Mouse (Mus musculus) stomach, embryonic 14.5 days (tissue): Measurements from ENCODE around the gene Atg16l2. TPM values are rescaled to one million over a fixed set of nuclear protein-coding genes. Genes with fewer than 3 reads are reported as not detected.

Source experiments
- ATAC-seq: fragments of 200-750 bp; cut with Nextera tagmentation; 2 replicates; pipeline ENCODE4 v1.8.0; 2017; ENCODE audit warnings: low read depth, moderate TSS enrichment; ENCODE audit not compliant: insufficient number of reproducible peaks, insufficient read depth, low FRiP score
- H3K27ac ChIP-seq: fragments of 300-500 bp; sonication (generic); 2 replicates; pipeline ENCODE4 v1.5.1; 2014; ENCODE audit warnings: mild to moderate bottlenecking, low read length, moderate library complexity, mixed read lengths
- H3K27me3 ChIP-seq: fragments of 300-500 bp; sonication (generic); 2 replicates; pipeline ENCODE4 v1.6.1; 2014; ENCODE audit warnings: low read length, control low read depth, mixed read lengths; ENCODE audit not compliant: control insufficient read depth, insufficient read depth
- H3K36me3 ChIP-seq: fragments of 300-500 bp; sonication (generic); 2 replicates; pipeline ENCODE4 v1.6.1; 2014; ENCODE audit warnings: mild to moderate bottlenecking, control low read depth, low read length, moderate library complexity, mixed read lengths; ENCODE audit not compliant: control insufficient read depth, insufficient read depth
- H3K4me1 ChIP-seq: fragments of 300-500 bp; sonication (generic); 2 replicates; pipeline ENCODE4 v1.6.1; 2014; ENCODE audit warnings: low read length, control low read depth, mixed read lengths; ENCODE audit not compliant: control insufficient read depth, insufficient read depth
- H3K4me2 ChIP-seq: fragments of 300-500 bp; sonication (generic); replicated peaks from 2 replicates; pipeline ENCODE4 v1.6.1; 2014; ENCODE audit warnings: low read depth, low read length, control low read depth
- H3K4me3 ChIP-seq: fragments of 300-500 bp; sonication (generic); 2 replicates; pipeline ENCODE4 v1.5.1; 2014; ENCODE audit warnings: low read depth, low read length, control low read depth
- H3K9ac ChIP-seq: fragments of 300-500 bp; sonication (generic); replicated peaks from 2 replicates; pipeline ENCODE4 v1.6.1; 2014; ENCODE audit warnings: low read depth, mild to moderate bottlenecking, control low read depth, low read length, moderate library complexity, mixed read lengths
- H3K9me3 ChIP-seq: fragments of 300-500 bp; sonication (generic); 2 replicates; pipeline ENCODE4 v1.6.1; 2016; ENCODE audit warnings: low read depth, low read length, control low read depth; ENCODE audit not compliant: control insufficient read depth
- WGBS: fragments of 180-500 bp; shearing (Covaris S2); extraction: QIAGEN DNeasy Blood & Tissue Kit; methylation state at CpG from one replicate; pipeline ENCODE4 v1.1.7; 2014; 5-methylcytosine and 5-hydroxymethylcytosine counted together
- polyA plus RNA-seq: library from polyadenylated mRNA; unstranded; fragments of >200 nt; fragmentation: Nextera tagmentation; extraction: Ambion mirVana; gene quantifications from 2 replicates; pipeline ENCODE4 v1.2.1, GENCODE M21; 2014

The Atg16l2 gene
- polyA plus RNA-seq, 1 experiment from 2014 or later: 16.2 TPM

- Histone ChIP-seq H3K4me3 (no peak overlapping the region), H3K4me1 (no peaks in the 10 kb centered on the region), H3K9me3 (no peaks in the 10 kb centered on the region), H3K27ac (no peak overlapping the region), H3K36me3 (no peaks in the 10 kb centered on the region), H3K4me2 (no peak overlapping the region), H3K27me3 (no peaks in the 10 kb centered on the region), H3K9ac (no peak overlapping the region)
- ATAC-seq: no peak
- 58% methylated on average over 2 of the region's 2 CpGs for WGBS
Observed at GRCm38 (mm10) chr7:101216724-101217123, 85.3 kb downstream of the Atg16l2 start.

GRCm38 (mm10) chr7:101213515-101214263, 88.4 kb downstream of the Atg16l2 start:
- no peaks in the 10 kb centered on the region for H3K36me3 ChIP-seq

More at GRCm38 (mm10) chr7:101213515-101214263, 88.4 kb downstream of the Atg16l2 start:
- Histone ChIP-seq H3K4me1 (no peaks in the 10 kb centered on the region), H3K27ac (no peak overlapping the region; the same call in 1 of the 2 replicates), H3K9ac (no peak overlapping the region), H3K27me3 (no peaks in the 10 kb centered on the region), H3K4me3 (no peak overlapping the region), H3K4me2 (no peak overlapping the region), H3K9me3 (no peaks in the 10 kb centered on the region)
- no peak for ATAC-seq
- WGBS: 46% methylated on average over 3 of the region's 3 CpGs

Other genes with a start within 250 kb of the Atg16l2 start
- gene Fchsd2, start 209.4 kb downstream of the Atg16l2 start, polyA plus RNA-seq: 33.1 and 33.7 TPM in 2 replicates
- gene Stard10, start 14.8 kb upstream of the Atg16l2 start, polyA plus RNA-seq: 123 and 128 TPM in 2 replicates
- gene Arap1, start 45.8 kb upstream of the Atg16l2 start, polyA plus RNA-seq: 119 and 131 TPM in 2 replicates
- gene Gm45837, start 108.6 kb upstream of the Atg16l2 start, polyA plus RNA-seq: 0.31 and 8.0 TPM in 2 replicates
- gene Pde2a, start 119.4 kb upstream of the Atg16l2 start, polyA plus RNA-seq: 8.9 and 20.7 TPM in 2 replicates